Mouse (Mus musculus): ENCODE measurements around the gene 6030408B16Rik.

GRCm38 (mm10) chr15:101279430-101279999, 13.5 kb upstream of the 6030408B16Rik start:
- TF ChIP-seq CTCF (IDR thresholded peaks at IDR 0.05; ENCODE audit: insufficient read depth, low read depth, low read length) (no peak), POLR2A (IDR thresholded peaks at IDR 0.05; ENCODE audit: insufficient read depth, low read depth, low read length) (no peak)
